Mouse (Mus musculus) embryo, embryonic 9.5 days (tissue): ENCODE measurements around the gene Fam19a1.
A peak's percentile ranks its signal among the peaks of the same experiment; 100 is the strongest.

ENCODE experiments used
- DNase-seq: peaks from one replicate; pipeline ENCODE4 v3.0.0-alpha.2; 2017; ENCODE audit errors: extremely low spot score

Gene Fam19a1

GRCm38 (mm10) chr6:96437814-96438213 lies 324.9 kb downstream of the Fam19a1 start:
- no peak for DNase-seq

- no peak for DNase-seq
Measured at GRCm38 (mm10) chr6:96439419-96439818, 326.5 kb downstream of the Fam19a1 start.

DNA sequence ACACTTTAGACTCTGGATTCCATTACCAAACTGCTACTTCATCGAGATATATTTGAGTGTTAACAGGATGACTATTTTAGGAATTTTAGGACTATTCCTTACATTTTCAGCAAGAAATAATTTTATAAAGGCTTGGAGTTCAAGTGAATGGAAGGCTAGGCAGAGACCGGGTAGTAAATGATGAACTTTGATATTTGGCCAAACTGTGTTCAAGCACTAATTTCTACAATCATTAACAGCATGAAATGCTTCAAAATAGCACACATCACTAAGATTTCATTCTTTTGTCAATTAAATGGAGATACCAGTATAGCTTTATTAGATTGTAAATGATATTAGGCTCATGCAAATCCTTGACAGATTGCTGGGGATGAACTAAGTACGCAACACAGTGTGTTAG lies 329.0 kb downstream of the Fam19a1 start:
- DNase-seq = no peak

GRCm38 (mm10) chr6:96447466-96447865 lies 334.5 kb downstream of the Fam19a1 start:
- no peak for DNase-seq

GRCm38 (mm10) chr6:96456266-96456665 lies 343.3 kb downstream of the Fam19a1 start:
- no peak for DNase-seq

DNA sequence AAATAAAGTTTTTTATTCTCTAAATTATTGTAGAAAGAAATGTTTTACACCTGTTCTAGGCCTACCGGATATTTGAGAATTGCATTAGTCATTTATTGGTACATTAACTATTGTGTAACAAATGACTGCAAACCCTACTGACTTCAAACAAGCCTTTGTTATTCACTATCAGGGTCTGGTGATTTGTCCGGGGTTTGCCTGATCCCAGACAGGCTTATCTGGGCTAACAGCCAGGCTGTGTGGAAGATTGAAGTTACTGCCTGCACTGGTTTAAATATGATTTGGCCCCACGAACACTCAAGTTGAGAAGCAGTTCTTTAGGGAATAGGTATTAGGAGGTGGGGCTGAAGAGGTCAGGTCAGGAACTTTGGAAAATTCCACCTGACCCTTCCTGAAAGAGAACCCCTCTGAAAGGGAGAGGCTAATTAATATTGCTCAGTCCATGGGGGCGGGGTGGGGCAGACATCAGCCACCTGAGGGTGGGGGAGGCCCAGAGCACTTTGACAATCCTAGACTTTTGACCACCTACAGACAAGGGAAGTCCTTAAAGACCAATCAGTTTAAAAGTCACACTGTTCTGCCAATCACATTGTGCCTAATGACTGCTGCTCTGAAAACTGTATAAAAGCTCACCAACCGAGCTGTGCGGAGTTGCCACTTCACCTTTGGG lies 344.8 kb downstream of the Fam19a1 start:
- no peak for DNase-seq

- DNase-seq = no peak
Measured at GRCm38 (mm10) chr6:96459041-96459440, 346.1 kb downstream of the Fam19a1 start.

DNA sequence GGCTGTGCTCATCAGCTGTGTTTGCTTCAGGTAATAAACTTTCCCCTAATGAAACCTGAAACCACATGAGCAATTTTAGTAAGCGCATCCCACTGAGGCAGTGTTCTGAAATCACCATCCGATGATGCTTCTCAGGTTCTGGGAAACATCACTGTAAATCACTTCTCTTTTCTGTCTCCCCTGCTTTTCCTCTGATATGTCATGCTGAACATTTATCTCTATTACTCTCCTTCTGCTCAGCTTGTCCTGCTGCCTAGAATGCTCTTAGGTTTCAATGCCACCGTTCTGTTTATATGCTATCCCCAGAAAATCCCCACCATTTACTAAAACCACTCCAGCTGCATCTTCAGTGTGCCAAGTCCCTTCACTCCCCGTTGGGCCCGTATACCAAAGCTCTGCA lies 386.5 kb downstream of the Fam19a1 start:
- no peak for DNase-seq

GRCm38 (mm10) chr6:96541600-96541999 lies 428.6 kb downstream of the Fam19a1 start:
- no peak for DNase-seq

GRCm38 (mm10) chr6:96544832-96545231 lies 431.9 kb downstream of the Fam19a1 start:
- peak; percentile 6 for DNase-seq

DNA sequence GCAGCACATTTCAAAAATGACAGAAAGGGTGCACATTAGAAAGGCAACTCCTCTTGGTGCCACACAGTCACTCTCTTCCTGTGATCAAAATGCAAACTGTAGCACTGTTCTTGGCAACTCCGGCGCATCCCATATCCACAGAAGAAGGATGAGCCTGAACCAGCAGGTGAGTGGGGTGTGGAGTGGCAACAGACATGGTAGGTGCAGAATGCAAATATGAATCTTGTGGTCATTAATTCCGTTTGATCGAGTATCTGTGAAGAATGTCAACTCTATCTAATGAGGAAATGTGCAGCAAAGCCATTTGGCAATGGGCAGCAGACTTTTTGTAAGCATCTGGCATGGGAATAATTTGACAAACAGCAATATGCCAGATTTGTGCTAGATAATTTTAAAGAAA lies 437.5 kb downstream of the Fam19a1 start:
- no peak for DNase-seq

GRCm38 (mm10) chr6:96578649-96579048 lies 465.7 kb downstream of the Fam19a1 start:
- DNase-seq = no peak

- no peak for DNase-seq
Measured at GRCm38 (mm10) chr6:96580726-96581125, 467.8 kb downstream of the Fam19a1 start.

DNA sequence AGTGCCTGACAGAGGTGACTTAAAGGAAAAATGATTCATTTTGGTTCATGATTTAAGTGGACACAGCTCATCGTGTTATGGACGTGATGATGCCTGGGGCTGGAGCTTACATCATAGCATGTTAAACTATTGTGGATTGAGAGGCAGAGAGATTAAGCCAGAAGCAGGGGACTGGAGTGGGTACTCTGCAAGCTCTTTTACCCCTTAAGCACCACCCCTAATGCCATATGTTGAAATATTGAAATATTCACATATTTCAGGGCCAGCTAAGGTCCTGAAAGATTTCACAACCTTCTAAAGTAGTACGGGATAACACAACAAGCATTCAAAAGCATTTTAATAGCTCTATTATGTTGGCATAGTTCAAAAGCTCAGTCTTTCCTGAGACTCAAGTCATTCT lies 468.2 kb downstream of the Fam19a1 start:
- no peak for DNase-seq

GRCm38 (mm10) chr6:96587427-96587826 lies 474.5 kb downstream of the Fam19a1 start:
- DNase-seq = no peak

DNA sequence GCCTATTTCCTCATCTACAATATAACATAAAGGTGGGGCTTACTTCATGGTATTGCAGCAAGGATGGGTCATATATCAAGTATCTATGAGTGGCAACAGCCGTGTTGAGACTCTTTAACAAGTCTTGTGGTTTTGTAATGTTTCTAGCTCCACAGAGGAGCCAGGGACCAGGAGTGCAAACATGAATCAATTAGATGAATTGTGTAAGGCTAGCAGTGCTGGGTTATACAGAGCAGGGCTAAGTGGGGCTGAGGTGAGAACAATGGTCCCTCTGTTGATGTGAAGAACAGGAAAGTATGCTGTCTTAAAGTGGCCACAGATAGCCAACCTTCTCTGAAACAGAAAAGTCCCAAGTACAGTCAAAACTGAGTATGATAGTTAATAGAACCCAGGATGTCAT lies 480.1 kb downstream of the Fam19a1 start:
- no peak for DNase-seq

- DNase-seq = no peak
Measured at GRCm38 (mm10) chr6:96595201-96595600, 482.2 kb downstream of the Fam19a1 start.

GRCm38 (mm10) chr6:96624196-96624595 lies 511.2 kb downstream of the Fam19a1 start:
- DNase-seq = no peak

DNA sequence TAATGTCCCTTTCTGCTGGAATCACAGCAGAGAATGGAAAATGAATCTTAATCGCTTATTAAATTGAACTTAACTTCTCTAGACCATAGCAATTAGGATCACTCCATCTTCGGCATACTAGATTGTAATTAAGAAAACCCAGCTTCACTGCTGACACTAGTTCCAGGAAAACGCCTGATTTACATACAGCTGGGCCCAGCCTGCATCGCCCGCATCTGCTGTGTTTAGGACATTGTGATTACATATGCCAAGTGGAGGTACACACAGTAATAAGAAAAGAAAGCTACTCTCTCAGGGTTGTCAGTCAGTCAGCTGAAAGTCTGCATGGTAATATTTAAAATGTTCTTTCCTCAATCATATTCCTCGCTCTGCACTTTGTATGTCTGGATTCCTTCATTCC lies 518.6 kb downstream of the Fam19a1 start:
- no peak for DNase-seq

DNA sequence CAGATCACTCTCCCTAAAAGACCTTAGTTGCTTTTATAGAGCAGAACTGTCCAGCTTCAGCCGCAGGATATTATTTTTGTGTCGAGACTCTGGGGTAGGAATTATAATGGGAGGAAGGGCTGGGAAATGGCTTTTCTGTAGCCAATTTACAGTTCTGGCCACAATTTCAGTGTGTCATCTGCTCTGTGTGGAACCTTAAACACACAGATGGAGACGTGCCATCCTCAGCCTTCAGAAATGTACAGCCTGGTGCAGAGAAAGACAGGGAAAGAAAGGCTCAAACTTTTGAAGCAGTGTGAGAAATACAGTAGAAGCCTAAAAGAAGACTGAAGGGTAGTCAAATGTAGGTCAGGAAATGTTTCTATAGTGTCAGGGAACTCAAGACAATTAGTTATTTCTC lies 519.3 kb downstream of the Fam19a1 start:
- no peak for DNase-seq

- no peak for DNase-seq
Measured at GRCm38 (mm10) chr6:96635663-96636062, 522.7 kb downstream of the Fam19a1 start.

DNA sequence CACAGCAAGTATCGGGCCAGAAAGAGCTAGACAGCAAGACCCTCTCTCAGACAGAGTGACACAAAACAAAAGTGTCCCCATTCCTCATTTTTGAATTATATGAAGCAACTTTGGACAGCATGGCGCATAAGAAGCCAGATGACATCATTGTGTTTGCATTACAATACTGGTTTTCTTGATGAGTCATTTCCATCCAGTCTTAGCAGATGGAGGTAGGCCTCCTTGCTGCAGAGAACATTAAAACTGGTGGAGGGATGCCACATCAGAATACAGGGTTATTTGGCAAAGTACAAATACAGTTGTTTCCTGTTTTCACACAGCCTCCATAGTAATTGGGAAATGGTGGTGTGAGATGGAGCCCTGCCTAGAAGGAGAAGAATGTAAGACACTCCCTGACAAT lies 535.8 kb downstream of the Fam19a1 start:
- DNase-seq = no peak

GRCm38 (mm10) chr6:96649267-96649666 lies 536.3 kb downstream of the Fam19a1 start:
- no peak for DNase-seq

- no peak for DNase-seq
Measured at GRCm38 (mm10) chr6:96666311-96666710, 553.4 kb downstream of the Fam19a1 start.
